Mouse (Mus musculus) neural tube, embryonic 14.5 days (tissue): ENCODE data around the gene Fam198a. TPM values are rescaled to one million over a fixed set of nuclear protein-coding genes. Genes with fewer than 3 reads are reported as not detected.
A peak's percentile ranks its signal among the peaks of the same experiment; 100 is the strongest.

ENCODE experiments used
- ATAC-seq: fragments of 200-750 bp; cut with Nextera tagmentation; 2 replicates; pipeline ENCODE4 v1.8.0; 2017; ENCODE audit warnings: low read depth, mild to moderate bottlenecking, moderate TSS enrichment, moderate library complexity
- H3K27ac ChIP-seq: fragments of 300-500 bp; sonication (generic); 2 replicates; pipeline ENCODE4 v1.5.1; 2014; ENCODE audit warnings: low read depth, mild to moderate bottlenecking, control low read depth, low read length, moderate library complexity, mixed read lengths
- H3K27me3 ChIP-seq: fragments of 300-500 bp; sonication (generic); 2 replicates; pipeline ENCODE4 v1.6.1; 2014; ENCODE audit warnings: low read length; ENCODE audit not compliant: control insufficient read depth, insufficient read depth
- H3K36me3 ChIP-seq: fragments of 300-500 bp; sonication (generic); 2 replicates; pipeline ENCODE4 v1.6.1; 2014; ENCODE audit warnings: low read length, mixed read lengths; ENCODE audit not compliant: control insufficient read depth, insufficient read depth
- H3K4me1 ChIP-seq: fragments of 300-500 bp; sonication (generic); 2 replicates; pipeline ENCODE4 v1.6.1; 2014; ENCODE audit warnings: low read length; ENCODE audit not compliant: control insufficient read depth, insufficient read depth
- H3K4me2 ChIP-seq: fragments of 300-500 bp; sonication (generic); 2 replicates; pipeline ENCODE4 v1.6.1; 2014; ENCODE audit warnings: mild to moderate bottlenecking, low read depth, low read length, control low read depth
- H3K4me3 ChIP-seq: fragments of 300-500 bp; sonication (generic); 2 replicates; pipeline ENCODE4 v1.5.1; 2014; ENCODE audit warnings: low read depth, low read length, control low read depth, mixed read lengths
- H3K9ac ChIP-seq: fragments of 300-500 bp; sonication (generic); replicated peaks from 2 replicates; pipeline ENCODE4 v1.6.1; 2014; ENCODE audit warnings: low read depth, mild to moderate bottlenecking, control low read depth, low read length, mixed read lengths
- H3K9me3 ChIP-seq: fragments of 300-500 bp; sonication (generic); 2 replicates; pipeline ENCODE4 v1.6.1; 2016; ENCODE audit warnings: low read length; ENCODE audit not compliant: control insufficient read depth
- WGBS: fragments of 180-500 bp; shearing (Covaris S2); extraction: QIAGEN DNeasy Blood & Tissue Kit; methylation state at CpG from one replicate; pipeline ENCODE4 v1.1.7; 2014; 5-methylcytosine and 5-hydroxymethylcytosine counted together
- polyA plus RNA-seq: library from polyadenylated mRNA; unstranded; fragments of >200 nt; fragmentation: Nextera tagmentation; extraction: Ambion mirVana; gene quantifications from 2 replicates; pipeline ENCODE4 v1.2.1, GENCODE M21; 2014

Gene Fam198a
- polyA plus RNA-seq, 1 experiment from 2014 or later: 1.0 TPM

- no peak for ATAC-seq
- Histone ChIP-seq H3K9me3 (no peaks in the 10 kb centered on the region), H3K4me2 (no peak overlapping the region), H3K9ac (no peak overlapping the region), H3K27me3 (no peaks in the 10 kb centered on the region), H3K36me3 (0 out of 2 replicates have a peak, but pooled peaks cover 3% of the 10 kb centered on the region), H3K27ac (no peak overlapping the region), H3K4me1 (peaks cover 5% of the 10 kb centered on the region; the same call in 1 of the 2 replicates), H3K4me3 (no peak overlapping the region)
- 64% methylated on average over 15 of the region's 15 CpGs for WGBS
Observed at GRCm38 (mm10) chr9:121983504-121983903, 32.7 kb downstream of the Fam198a start.

GRCm38 (mm10) chr9:121984465-121985461 lies 34.0 kb downstream of the Fam198a start:
- no peak overlapping the region for H3K9ac ChIP-seq
- no peaks in the 10 kb centered on the region for H3K9me3 ChIP-seq
- H3K36me3 ChIP-seq: 0 out of 2 replicates have a peak, but pooled peaks cover 3% of the 10 kb centered on the region
- no peak overlapping the region for H3K27ac ChIP-seq
- peak; percentile 67; the same call in 1 of the 2 replicates for ATAC-seq
- H3K4me3 ChIP-seq: no peak overlapping the region
- WGBS: 72% methylated on average over 15 of the region's 15 CpGs
- H3K4me1 ChIP-seq: peaks cover 5% of the 10 kb centered on the region; the same call in 1 of the 2 replicates
- H3K27me3 ChIP-seq: no peaks in the 10 kb centered on the region
- no peak overlapping the region for H3K4me2 ChIP-seq

GRCm38 (mm10) chr9:121988910-121989309 lies 38.1 kb downstream of the Fam198a start:
- WGBS: 73% methylated on average over 3 of the region's 3 CpGs
- no peak overlapping the region for H3K27ac ChIP-seq
- H3K9ac ChIP-seq: no peak overlapping the region
- H3K4me2 ChIP-seq: no peak overlapping the region
- H3K27me3 ChIP-seq: no peaks in the 10 kb centered on the region
- no peaks in the 10 kb centered on the region for H3K9me3 ChIP-seq
- ATAC-seq: no peak
- no peaks in the 10 kb centered on the region for H3K36me3 ChIP-seq
- H3K4me1 ChIP-seq: no peaks in the 10 kb centered on the region
- H3K4me3 ChIP-seq: no peak overlapping the region

GRCm38 (mm10) chr9:121989536-121989935 lies 38.7 kb downstream of the Fam198a start:
- Histone ChIP-seq H3K4me1 (0 out of 2 replicates have a peak, but pooled peaks cover 3% of the 10 kb centered on the region), H3K4me3 (no peak overlapping the region), H3K27me3 (no peaks in the 10 kb centered on the region), H3K36me3 (no peaks in the 10 kb centered on the region), H3K27ac (no peak overlapping the region), H3K9me3 (no peaks in the 10 kb centered on the region), H3K9ac (no peak overlapping the region), H3K4me2 (no peak overlapping the region)
- WGBS: 13% methylated on average over 5 of the region's 5 CpGs
- no peak for ATAC-seq

GRCm38 (mm10) chr9:121991041-121991440 lies 40.3 kb downstream of the Fam198a start:
- Histone ChIP-seq H3K4me3 (no peak overlapping the region), H3K27ac (no peak overlapping the region), H3K9ac (no peak overlapping the region), H3K4me2 (no peak overlapping the region), H3K9me3 (no peaks in the 10 kb centered on the region), H3K4me1 (0 out of 2 replicates have a peak, but pooled peaks cover 9% of the 10 kb centered on the region), H3K36me3 (no peaks in the 10 kb centered on the region), H3K27me3 (peaks cover 4% of the 10 kb centered on the region; the same call in 1 of the 2 replicates)
- ATAC-seq: no peak
- 62% methylated on average over 5 of the region's 5 CpGs for WGBS

- ATAC-seq: no peak
- WGBS: 65% methylated on average over 3 of the region's 3 CpGs
- no peaks in the 10 kb centered on the region for H3K36me3 ChIP-seq
- no peak overlapping the region for H3K27ac ChIP-seq
- H3K27me3 ChIP-seq: peaks cover 4% of the 10 kb centered on the region; the same call in 1 of the 2 replicates
- H3K4me1 ChIP-seq: 0 out of 2 replicates have a peak, but pooled peaks cover 9% of the 10 kb centered on the region
- H3K9me3 ChIP-seq: no peaks in the 10 kb centered on the region
- H3K4me3 ChIP-seq: no peak overlapping the region
- H3K4me2 ChIP-seq: no peak overlapping the region
- H3K9ac ChIP-seq: no peak overlapping the region
Observed at GRCm38 (mm10) chr9:121993047-121993446, 42.3 kb downstream of the Fam198a start.

- ATAC-seq: no peak
Observed at GRCm38 (mm10) chr9:121995077-121995476, 44.3 kb downstream of the Fam198a start.

GRCm38 (mm10) chr9:121995508-121996131 lies 44.8 kb downstream of the Fam198a start:
- ATAC-seq: peak; percentile 92
- Histone ChIP-seq H3K36me3 (no peaks in the 10 kb centered on the region), H3K4me1 (0 out of 2 replicates have a peak, but pooled peaks cover 9% of the 10 kb centered on the region), H3K9ac (peak overlapping the region; percentile 88), H3K4me2 (peak overlapping the region; percentile 87), H3K27ac (no peak overlapping the region), H3K27me3 (peaks cover 4% of the 10 kb centered on the region; the same call in 1 of the 2 replicates), H3K4me3 (peak overlapping the region; percentile 96), H3K9me3 (no peaks in the 10 kb centered on the region)
- under 1% methylated on average over 50 of the region's 53 CpGs for WGBS

More at GRCm38 (mm10) chr9:121995077-121995476, 44.3 kb downstream of the Fam198a start:
- 0 out of 2 replicates have a peak, but pooled peaks cover 9% of the 10 kb centered on the region for H3K4me1 ChIP-seq
- 12% methylated on average over 10 of the region's 10 CpGs for WGBS
- peaks cover 4% of the 10 kb centered on the region; the same call in 1 of the 2 replicates for H3K27me3 ChIP-seq
- peak overlapping the region; percentile 96 for H3K4me3 ChIP-seq
- no peaks in the 10 kb centered on the region for H3K36me3 ChIP-seq
- peak overlapping the region; percentile 88 for H3K9ac ChIP-seq
- no peak overlapping the region for H3K27ac ChIP-seq
- H3K4me2 ChIP-seq: peak overlapping the region; percentile 87
- no peaks in the 10 kb centered on the region for H3K9me3 ChIP-seq
